Mouse (Mus musculus): ENCODE data around the gene Retnla.
"Not testable (repeated sequence)": the region's sequence is repeated elsewhere in the genome, so short reads cannot be mapped to it uniquely, and the experiment has no call there.

Retnla gene

GRCm38 (mm10) chr16:48842266-48842665, at the start of gene Retnla:
Retnla (plus strand) TSS chr16:48842551.
- no peak for DNase-seq (ENCODE audit: low read depth, low spot score)

GRCm38 (mm10) chr16:48798285-48798684, 44.1 kb upstream of the Retnla start:
- DNase-seq (ENCODE audit: low read depth, low spot score) = no peak

GRCm38 (mm10) chr16:48799470-48799869, 42.9 kb upstream of the Retnla start:
- DNase-seq (ENCODE audit: low read depth, low spot score) = no peak

DNA sequence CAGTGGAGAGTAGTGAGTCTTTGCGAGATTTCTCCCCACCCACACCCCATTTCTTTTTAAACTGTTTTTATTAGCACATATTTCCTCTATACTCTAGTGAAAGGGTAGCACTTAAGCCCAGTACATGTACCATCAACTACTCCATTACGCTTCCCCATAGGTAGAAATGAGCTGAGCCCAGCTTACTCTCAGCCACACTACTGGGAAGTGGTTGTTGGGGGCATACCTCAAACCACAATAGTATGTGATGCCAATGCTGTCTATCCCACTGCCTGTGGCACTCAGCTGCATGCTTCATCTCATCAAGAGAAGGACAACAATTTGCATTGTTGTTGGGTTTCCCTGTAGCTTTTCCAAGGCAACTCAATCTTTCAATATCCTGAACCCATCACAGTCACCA, 41.4 kb upstream of the Retnla start:
- no peak for DNase-seq (ENCODE audit: low read depth, low spot score)

DNA sequence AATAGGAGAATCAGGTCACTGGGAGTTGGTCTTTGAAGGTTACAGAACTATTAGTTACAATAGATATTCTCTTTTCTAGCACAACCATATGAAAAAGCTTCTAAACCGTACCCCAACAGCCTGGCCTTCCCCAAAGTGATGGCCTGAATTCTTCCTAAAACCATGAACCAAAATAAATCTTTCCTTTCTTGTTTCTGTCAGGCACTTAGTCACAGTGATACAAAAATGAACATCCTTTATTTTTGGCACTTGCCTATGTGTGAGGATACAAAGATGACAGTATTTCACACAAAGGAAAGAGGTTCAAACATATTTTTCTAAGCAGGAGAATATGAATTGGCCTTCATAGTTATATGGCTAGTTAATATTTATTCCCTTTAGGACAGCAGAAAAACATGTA, 36.9 kb upstream of the Retnla start:
- DNase-seq (ENCODE audit: low read depth, low spot score) = no peak

DNA sequence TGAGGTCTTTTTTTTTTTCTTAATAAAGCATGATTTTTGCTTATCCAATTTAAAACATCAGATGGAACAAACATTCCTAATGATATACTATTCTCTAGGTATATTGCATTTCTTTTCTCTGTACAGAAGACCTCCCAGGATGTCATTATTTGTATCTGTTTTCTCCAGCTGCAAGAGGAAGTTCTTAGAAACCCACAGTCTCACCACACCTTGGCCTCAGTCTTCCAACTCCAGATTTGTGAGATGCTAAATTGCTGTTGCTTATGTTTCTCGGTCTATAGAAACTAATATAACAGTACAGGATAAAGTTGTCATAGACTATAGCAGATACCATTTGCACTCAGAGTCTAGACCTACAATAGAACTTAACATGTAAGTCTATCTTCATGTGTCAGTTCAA, 35.8 kb upstream of the Retnla start:
- DNase-seq (ENCODE audit: low read depth, low spot score) = no peak

DNA sequence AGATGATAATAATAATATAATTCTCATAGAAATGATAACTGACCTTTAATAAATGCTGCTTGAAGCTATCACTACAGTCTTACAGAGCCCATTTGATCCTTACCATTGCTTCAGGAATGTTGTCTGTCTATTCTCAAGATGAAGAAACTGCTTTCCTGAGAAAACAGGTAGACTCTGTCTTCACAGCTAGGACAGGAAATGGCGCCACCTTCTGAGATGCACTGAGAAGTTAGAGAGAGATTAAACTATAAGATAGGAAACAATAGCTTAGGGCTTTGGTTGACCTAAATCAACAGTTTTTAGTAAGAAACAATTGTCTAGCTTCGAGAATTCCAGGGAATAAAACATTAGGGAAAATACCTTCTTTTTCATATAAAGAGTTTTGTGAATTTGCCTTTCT, 33.0 kb upstream of the Retnla start:
- peak; percentile 24 for DNase-seq (ENCODE audit: low read depth, low spot score)

DNA sequence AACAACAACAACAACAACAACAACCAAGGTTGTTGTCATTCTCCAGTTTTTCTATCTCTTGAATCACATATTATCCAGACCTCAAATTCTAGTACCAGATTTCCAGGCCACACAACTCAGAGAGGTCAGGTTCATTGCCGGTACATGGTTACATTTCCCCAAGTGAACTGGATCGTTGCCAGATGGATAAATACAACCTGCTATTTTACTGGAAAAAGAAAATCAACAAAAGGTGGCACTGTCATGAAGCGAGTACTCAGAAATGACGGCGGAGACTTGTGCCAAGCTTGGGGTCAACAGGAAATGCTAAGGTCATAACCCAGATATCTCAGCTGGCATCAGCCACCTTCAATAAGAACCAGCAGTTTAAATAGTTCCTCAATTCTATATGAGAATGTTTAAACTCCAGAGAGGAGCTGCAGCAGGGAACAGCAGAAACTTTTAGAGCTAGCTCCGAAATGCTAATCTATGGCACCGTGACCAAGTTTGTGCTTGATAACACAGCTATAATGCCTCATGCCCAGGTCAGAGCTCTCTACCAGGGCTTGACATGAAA, 30.4 kb upstream of the Retnla start:
- no peak for DNase-seq (ENCODE audit: low read depth, low spot score)

DNA sequence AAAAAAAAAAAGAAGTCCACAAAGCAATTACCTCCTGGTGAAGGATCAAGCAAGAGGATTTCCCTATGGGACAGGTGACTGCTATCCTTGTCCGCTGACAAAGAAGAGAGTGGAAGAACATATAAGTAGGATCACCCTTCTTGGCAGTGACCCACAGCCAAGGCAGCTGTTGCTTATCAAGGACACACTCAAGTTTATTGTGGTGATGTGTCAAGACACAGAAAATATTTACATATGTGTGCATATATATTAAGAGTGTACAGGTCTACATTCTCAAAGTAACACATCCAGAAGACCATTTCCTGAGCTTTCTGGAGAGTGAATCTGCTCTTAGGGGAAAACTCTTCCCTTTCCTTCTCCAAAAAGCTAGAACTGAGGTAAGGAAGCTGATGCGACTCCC, 25.7 kb upstream of the Retnla start, which contains the start of gene Retnlb:
Retnlb (plus strand) TSS at position 162 of the 400 bp plus-strand sequence.
- no peak for DNase-seq (ENCODE audit: low read depth, low spot score)

- DNase-seq (ENCODE audit: low read depth, low spot score) = no peak
Observed at GRCm38 (mm10) chr16:48818524-48818923, 23.8 kb upstream of the Retnla start.

DNA sequence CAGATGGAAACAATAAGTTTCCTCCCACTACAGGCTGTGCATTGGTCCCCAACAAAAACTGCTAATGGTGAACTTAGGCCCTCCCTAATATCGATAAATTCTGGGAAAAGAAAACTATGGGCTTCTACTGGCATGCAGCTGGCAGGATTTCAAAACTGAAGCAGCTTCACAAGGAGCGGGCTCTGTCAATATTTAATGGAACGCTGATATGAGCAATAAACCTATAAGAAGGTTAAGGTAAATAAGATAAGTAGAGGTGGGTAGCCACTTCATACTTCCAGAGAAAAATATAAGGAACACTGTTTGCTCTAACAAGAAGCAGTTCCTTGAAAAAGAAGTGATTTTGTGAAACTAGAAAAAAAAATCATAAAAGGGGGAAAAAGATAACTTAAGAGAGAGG, 15.9 kb upstream of the Retnla start:
- DNase-seq (ENCODE audit: low read depth, low spot score) = no peak

- no peak for DNase-seq (ENCODE audit: low read depth, low spot score)
Observed at GRCm38 (mm10) chr16:48827625-48828024, 14.7 kb upstream of the Retnla start.

- no peak for DNase-seq (ENCODE audit: low read depth, low spot score)
Observed at GRCm38 (mm10) chr16:48829060-48829459, 13.3 kb upstream of the Retnla start.

DNA sequence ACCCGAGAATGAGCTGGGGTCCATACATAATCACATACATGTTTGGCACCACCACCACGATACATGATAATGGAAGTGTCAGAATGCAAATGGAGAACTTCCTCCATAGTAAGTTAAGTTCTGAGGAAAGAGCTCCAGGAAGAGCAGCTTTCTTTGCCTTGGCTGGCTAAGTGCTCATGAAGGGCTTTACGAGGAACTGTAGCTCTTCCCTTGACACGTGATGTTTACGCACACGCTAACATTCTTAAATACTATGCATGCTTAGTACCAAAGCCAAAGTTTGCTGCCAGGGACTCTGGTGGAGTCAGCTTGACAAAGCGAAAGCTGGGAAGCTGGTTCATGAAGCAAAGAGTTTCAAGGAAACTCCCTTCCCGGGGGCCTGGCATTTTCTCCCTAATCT, 10.3 kb upstream of the Retnla start:
- no peak for DNase-seq (ENCODE audit: low read depth, low spot score)

- not testable (repeated sequence) for DNase-seq (ENCODE audit: low read depth, low spot score)
Observed at GRCm38 (mm10) chr16:48833626-48834025, 8.7 kb upstream of the Retnla start.

DNA sequence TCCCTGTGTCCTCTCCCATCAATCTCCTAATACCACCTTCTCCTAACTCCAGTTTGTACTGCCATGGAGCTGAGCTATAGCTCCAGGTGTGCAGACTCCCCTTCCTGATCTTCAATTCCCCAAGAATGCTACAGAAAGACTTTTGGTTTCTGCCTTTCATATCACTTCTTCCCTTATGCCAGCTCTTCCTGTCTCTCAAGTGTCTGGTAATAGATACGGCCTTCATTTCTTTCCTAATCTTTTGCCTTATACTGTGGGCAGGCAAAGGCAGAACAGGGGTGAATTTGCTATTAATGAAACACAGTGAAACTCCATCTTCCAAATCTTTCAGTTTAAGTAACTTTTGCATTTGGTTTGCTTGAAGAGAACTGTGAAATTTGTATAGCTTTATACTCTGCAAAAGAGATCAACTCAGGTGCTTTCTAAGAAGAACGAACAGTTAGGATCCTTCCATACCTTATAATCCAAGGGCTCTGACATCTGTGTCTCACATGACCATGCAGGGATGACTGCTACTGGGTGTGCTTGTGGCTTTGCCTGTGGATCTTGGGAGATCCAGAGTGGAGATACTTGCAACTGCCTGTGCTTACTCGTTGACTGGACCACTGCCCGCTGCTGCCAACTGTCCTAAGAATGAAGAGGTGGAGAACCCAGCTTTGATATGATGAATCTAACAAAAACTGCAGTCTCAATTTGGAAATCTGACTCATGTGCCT, 1.5 kb downstream of the Retnla start:
- DNase-seq (ENCODE audit: low read depth, low spot score) = no peak

GRCm38 (mm10) chr16:48865004-48865403, 22.7 kb downstream of the Retnla start:
- not testable (repeated sequence) for DNase-seq (ENCODE audit: low read depth, low spot score)

DNA sequence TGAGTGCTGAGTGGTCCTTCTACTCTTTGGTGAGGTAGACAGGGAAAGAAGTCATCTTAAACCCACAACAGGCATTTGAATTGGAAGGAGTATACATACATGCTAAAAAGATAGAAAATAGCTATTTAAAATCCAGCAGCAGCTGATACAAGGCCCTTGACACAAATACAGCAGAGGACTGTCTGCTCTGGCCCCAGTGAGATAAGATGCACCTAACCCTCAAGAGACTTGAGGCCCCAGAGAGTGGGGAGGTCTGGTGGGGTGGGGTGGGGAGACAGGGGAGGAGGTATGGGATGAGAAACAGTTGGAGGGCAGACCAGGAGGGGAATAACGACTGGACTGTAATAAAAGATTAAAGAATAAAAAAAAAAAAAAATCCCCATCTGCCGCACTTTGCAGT, 25.3 kb downstream of the Retnla start:
- no peak for DNase-seq (ENCODE audit: low read depth, low spot score)

- DNase-seq (ENCODE audit: low read depth, low spot score) = no peak
Observed at GRCm38 (mm10) chr16:48868663-48869062, 26.3 kb downstream of the Retnla start.

- peak; percentile 66 for DNase-seq (ENCODE audit: low read depth, low spot score)
Observed at GRCm38 (mm10) chr16:48869671-48870070, 27.3 kb downstream of the Retnla start.

- no peak for DNase-seq (ENCODE audit: low read depth, low spot score)
Observed at GRCm38 (mm10) chr16:48871754-48872153, 29.4 kb downstream of the Retnla start.

GRCm38 (mm10) chr16:48872321-48872720, 30.0 kb downstream of the Retnla start, which contains the start of gene Retnlg:
Retnlg (plus strand) TSS chr16:48872621.
- DNase-seq (ENCODE audit: low read depth, low spot score) = no peak

GRCm38 (mm10) chr16:48890733-48891132, 48.4 kb downstream of the Retnla start:
- no peak for DNase-seq (ENCODE audit: low read depth, low spot score)
